In the genomic region with DNA sequence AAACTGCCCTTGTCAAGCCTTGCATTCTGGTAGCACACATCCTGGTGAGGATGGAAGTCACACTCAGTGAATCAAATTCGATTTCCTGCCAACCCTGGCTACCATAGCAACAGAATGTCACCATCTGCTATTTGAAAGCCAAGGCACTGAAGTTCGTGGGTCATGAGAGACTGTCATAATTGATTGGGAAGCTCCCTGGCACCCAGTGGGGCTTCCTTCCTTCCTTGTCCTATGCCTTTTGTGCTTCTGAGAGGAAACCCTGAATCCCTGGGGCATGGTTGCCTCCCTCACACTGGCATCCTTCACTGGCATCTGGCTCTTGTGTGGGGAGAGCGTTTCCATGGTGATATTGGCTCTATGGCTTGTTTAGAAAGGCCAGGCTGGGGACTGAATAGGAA, we compare ENCODE assay signal across 10 mouse cellular contexts. TPM values are rescaled to one million over a fixed set of nuclear protein-coding genes. Genes with fewer than 3 reads are reported as not detected.
DNase-seq lines count a peak whose midpoint lies in the region; ATAC-seq and TF ChIP-seq lines count a peak whose summit lies in the region.
"Had no signal": no experiment of that assay in that cellular context is flagged by ENCODE, and none has a peak within 500 bp of the region (broad histone marks: within the 10 kb centered on the region; RNA-seq: fewer than 3 reads in every experiment).

No protein-coding gene starts in this region.

- no peak for TF ChIP-seq CTCF in MEL (IDR thresholded peaks at IDR 0.05 in 2 of 3, conservative IDR thresholded peaks at IDR 0.05 in 1 of 3; ENCODE audit: control insufficient read depth in 1 of 3, insufficient read depth in 1 of 3, low read depth in 2 of 3, low read length in 3 of 3, poor library complexity in 1 of 3, severe bottlenecking in 1 of 3)

- TF ChIP-seq POLR2A in MEL (IDR thresholded peaks at IDR 0.05; ENCODE audit: control insufficient read depth in 1 of 2, insufficient read depth in 1 of 2, low read depth in 1 of 2, low read length in 2 of 2, poor library complexity in 1 of 2): no peak

- H3K79me2 ChIP-seq in MEL (ENCODE audit: control insufficient read depth, insufficient read depth, low read length, poor library complexity): no peaks in the 10 kb centered on the region; the same call in 1 of the 2 replicates

- peak; percentile 36 for DNase-seq in MEL (ENCODE audit: low read depth, low spot score)
- peak; percentile 41 for DNase-seq in cerebellum, adult 8-10 months
- DNase-seq in frontal cortex, postnatal 10 days (ENCODE audit: low spot score in 2 of 2): peak; percentile 56 to 57
- DNase-seq in left cerebral cortex, adult 9 months (ENCODE audit: low spot score in 2 of 2): peak; percentile 40 to 74
- DNase-seq in retina, embryonic 14.5 days (ENCODE audit: low spot score): peak; percentile 65
- no peak for DNase-seq in thymus, postnatal 36 days
- DNase-seq in ovary, adult 18-20 months (ENCODE audit: low spot score): no peak

- no peaks in the 10 kb centered on the region for H3K27me3 ChIP-seq in MEL (ENCODE audit: control insufficient read depth in 1 of 2, insufficient read depth in 2 of 2, low read length in 2 of 2)
- H3K27me3 ChIP-seq: embryonic facial prominence, embryonic 15.5 days; stomach, embryonic 15.5 days had no signal

- H3K36me3 ChIP-seq in MEL (ENCODE audit: control insufficient read depth in 1 of 2, insufficient read depth in 2 of 2, low read length in 2 of 2): peaks cover 0 to 39% of the 10 kb centered on the region in 2 experiments; a peak in 2 of 4 replicates

- TF ChIP-seq RAD21 in MEL (IDR thresholded peaks at IDR 0.05; ENCODE audit: low read depth, low read length): no peak

- H3K4me1 ChIP-seq in MEL (ENCODE audit: control insufficient read depth in 1 of 2, insufficient read depth in 2 of 2, low read length in 2 of 2): peaks cover 22 to 48% of the 10 kb centered on the region in 2 experiments
- H3K4me1 ChIP-seq: stomach, embryonic 15.5 days had no signal

- no peak overlapping the region for H3K9ac ChIP-seq in MEL (ENCODE audit: control insufficient read depth, low read depth, low read length, poor library complexity, severe bottlenecking)
- H3K9ac ChIP-seq: embryonic facial prominence, embryonic 15.5 days; stomach, embryonic 15.5 days had no signal

- no peak for TF ChIP-seq EP300 in MEL (IDR thresholded peaks at IDR 0.05; ENCODE audit: low read depth in 1 of 2, low read length in 2 of 2)

- H3K4me3 ChIP-seq in MEL (ENCODE audit: control insufficient read depth in 1 of 2, insufficient read depth in 1 of 2, low read depth in 2 of 2, low read length in 2 of 2): no peak overlapping the region
- H3K4me3 ChIP-seq: embryonic facial prominence, embryonic 15.5 days; stomach, embryonic 15.5 days had no signal

- no peak for ATAC-seq in erythroid progenitor cell, adult 5-6 weeks (replicated peaks; ENCODE audit: low FRiP score, poor library complexity, severe bottlenecking)

- peak overlapping the region; percentile 98 for H3K27ac ChIP-seq in MEL (ENCODE audit: control insufficient read depth, low read depth, low read length)
- H3K27ac ChIP-seq: embryonic facial prominence, embryonic 15.5 days; stomach, embryonic 15.5 days had no signal

- no peaks in the 10 kb centered on the region for H3K9me3 ChIP-seq in MEL (replicated peaks; ENCODE audit: insufficient read depth, low read length)
- H3K9me3 ChIP-seq: embryonic facial prominence, embryonic 15.5 days; stomach, embryonic 15.5 days had no signal

TF ChIP-seq in MEL, 35 proteins besides CTCF, POLR2A, EP300 and RAD21:
- TF ChIP-seq MXI1 (IDR thresholded peaks at IDR 0.05; ENCODE audit: low read depth, low read length) (no peak), SIN3A (IDR thresholded peaks at IDR 0.05; ENCODE audit: low read length) (0 out of 2 replicates have a peak, but pooled peaks have one; percentile 15)

RNA-seq across cellular contexts. Expression of a gene that starts 44.4 kb away (rescaled TPM):
- 17.9 and 23.9 TPM in 2 replicates for total RNA-seq in MEL (2012; rRNA removed)
- not detected for polyA plus RNA-seq in MEL (2012; ENCODE audit: insufficient read depth in 1 of 2, insufficient read length in 2 of 2, low read depth in 1 of 2, low replicate concordance in 2 of 2, missing spikeins in 1 of 2)
- not detected in 2 replicates for total RNA-seq in erythroid progenitor cell, adult 5-6 weeks (2015; ENCODE audit: low replicate concordance)
- total RNA-seq in erythroid progenitor cell, adult 5-6 weeks (2017; ENCODE audit: low replicate concordance): not detected in 2 replicates

RNA-seq across cellular contexts. Expression of a gene that starts 44.8 kb away (rescaled TPM):
- total RNA-seq in MEL (2012; rRNA removed): 99.2 and 113 TPM in 2 replicates
- polyA plus RNA-seq in MEL (2012; ENCODE audit: insufficient read depth in 1 of 2, insufficient read length in 2 of 2, low read depth in 1 of 2, low replicate concordance in 2 of 2, missing spikeins in 1 of 2): 100 to 1,000 TPM in 1 of 2 experiments, 10 to 100 TPM in 1; 81.1 to 149 TPM
- total RNA-seq in erythroid progenitor cell, adult 5-6 weeks (2015; ENCODE audit: low replicate concordance): 89.7 and 95.2 TPM in 2 replicates
- 68.7 and 76.9 TPM in 2 replicates for total RNA-seq in erythroid progenitor cell, adult 5-6 weeks (2017; ENCODE audit: low replicate concordance)

Comparison
In these comparisons a context has a peak if more than half of its experiments do, and no peak if none do; other contexts are left out.
1. DNase-seq: peak in MEL (single experiment), cerebellum, adult 8-10 months (single experiment), frontal cortex, postnatal 10 days (2 of 2), left cerebral cortex, adult 9 months (2 of 2) and retina, embryonic 14.5 days (single experiment); none in thymus, postnatal 36 days (0 of 2) and ovary, adult 18-20 months (single experiment).
2. RNA of a gene that starts 44.4 kb away (total RNA-seq): 17.9 to 23.9 TPM in MEL; not detected in erythroid progenitor cell, adult 5-6 weeks; every median in the first group is over 10 times any median in the second.